Mouse (Mus musculus) forebrain, embryonic 11.5 days (tissue): Measurements from ENCODE around the gene Retnlb. TPM values are rescaled to one million over a fixed set of nuclear protein-coding genes. Genes with fewer than 3 reads are reported as not detected.

ENCODE experiments used
- ATAC-seq: fragments of 200-750 bp; cut with Nextera tagmentation; replicated peaks from 2 replicates; pipeline ENCODE4 v1.8.0; 2017; ENCODE audit warnings: moderate TSS enrichment; ENCODE audit not compliant: low FRiP score
- DNase-seq: peaks from one replicate; pipeline ENCODE4 v3.0.0-alpha.2; 2017; ENCODE audit warnings: low spot score
- H3K27ac ChIP-seq: fragments of 300-500 bp; sonication (generic); 2 replicates; pipeline ENCODE4 v1.5.1; 2014; ENCODE audit warnings: low read depth, low read length
- H3K27me3 ChIP-seq: fragments of 300-500 bp; sonication (generic); 2 replicates; pipeline ENCODE4 v1.6.1; 2014; ENCODE audit warnings: mild to moderate bottlenecking, low read length, mixed read lengths; ENCODE audit not compliant: control insufficient read depth, insufficient read depth
- H3K36me3 ChIP-seq: fragments of 300-500 bp; sonication (generic); 2 replicates; pipeline ENCODE4 v1.6.1; 2014; ENCODE audit warnings: mild to moderate bottlenecking, low read length, moderate library complexity, mixed read lengths; ENCODE audit not compliant: control insufficient read depth, insufficient read depth
- H3K4me1 ChIP-seq: fragments of 300-500 bp; sonication (generic); replicated peaks from 2 replicates; pipeline ENCODE4 v1.6.1; 2014; ENCODE audit warnings: low read length, mixed read lengths; ENCODE audit not compliant: control insufficient read depth, insufficient read depth
- H3K4me2 ChIP-seq: fragments of 300-500 bp; sonication (generic); 2 replicates; pipeline ENCODE4 v1.6.1; 2014; ENCODE audit warnings: low read depth, mild to moderate bottlenecking, low read length, moderate library complexity, mixed read lengths; ENCODE audit not compliant: severe bottlenecking
- H3K4me3 ChIP-seq: fragments of 300-500 bp; sonication (generic); 2 replicates; pipeline ENCODE4 v1.5.1; 2014; ENCODE audit warnings: low read depth, low read length
- H3K9ac ChIP-seq: fragments of 300-500 bp; sonication (generic); 2 replicates; pipeline ENCODE4 v1.6.1; 2014; ENCODE audit warnings: low read length
- H3K9me3 ChIP-seq: fragments of 300-500 bp; sonication (generic); 2 replicates; pipeline ENCODE4 v1.6.1; 2016; ENCODE audit warnings: low read length, mixed read lengths; ENCODE audit not compliant: control insufficient read depth
- WGBS: fragments of 180-500 bp; shearing (Covaris S2); extraction: QIAGEN DNeasy Blood & Tissue Kit; methylation state at CpG from one replicate; pipeline ENCODE4 v1.1.7; 2014; 5-methylcytosine and 5-hydroxymethylcytosine counted together
- polyA plus RNA-seq: library from polyadenylated mRNA; unstranded; fragments of >200 nt; fragmentation: Nextera tagmentation; extraction: Ambion mirVana; gene quantifications from 2 replicates; pipeline ENCODE4 v1.2.1, GENCODE M21; 2014

The Retnlb gene
- not detected in 2 replicates for polyA plus RNA-seq

GRCm38 (mm10) chr16:48816695-48817094, at the start of gene Retnlb:
TSS of gene Retnlb (plus strand) at chr16:48816856.
- 93% methylated on average over 2 of the region's 2 CpGs for WGBS
- Histone ChIP-seq H3K9me3 (no peaks in the 10 kb centered on the region), H3K4me3 (no peak within 1 kb of the TSS)

GRCm38 (mm10) chr16:48769183-48769582, 47.5 kb upstream of the Retnlb start:
- ATAC-seq (no peak), DNase-seq (no peak)
- no peak overlapping the region for H3K4me3 ChIP-seq
- WGBS, result 93% methylated on average over 3 of the region's 3 CpGs
- H3K9me3 ChIP-seq, result no peaks in the 10 kb centered on the region
- H3K4me1 ChIP-seq, result no peaks in the 10 kb centered on the region
- no peak overlapping the region for H3K9ac ChIP-seq
- no peak overlapping the region for H3K27ac ChIP-seq
- no peak overlapping the region for H3K4me2 ChIP-seq
- no peaks in the 10 kb centered on the region for H3K36me3 ChIP-seq
- no peaks in the 10 kb centered on the region for H3K27me3 ChIP-seq

More at GRCm38 (mm10) chr16:48816695-48817094, at the start of gene Retnlb:
- H3K4me1 ChIP-seq, result no peaks in the 10 kb centered on the region
- DNase-seq, result no peak
- no peak within 1 kb of the TSS for H3K9ac ChIP-seq
- no peak within 1 kb of the TSS for H3K4me2 ChIP-seq
- no peaks in the 10 kb centered on the region for H3K36me3 ChIP-seq
- ATAC-seq, result no peak
- H3K27me3 ChIP-seq, result no peaks in the 10 kb centered on the region
- no peak within 1 kb of the TSS for H3K27ac ChIP-seq

- no peak within 1 kb of the TSS for H3K4me3 ChIP-seq
- H3K27me3 ChIP-seq, result no peaks in the 10 kb centered on the region
- DNase-seq, result no peak
- no peak within 1 kb of the TSS for H3K9ac ChIP-seq
- H3K4me2 ChIP-seq, result no peak within 1 kb of the TSS
- 85% methylated on average over 3 of the region's 3 CpGs for WGBS
- H3K4me1 ChIP-seq, result no peaks in the 10 kb centered on the region
- H3K9me3 ChIP-seq, result no peaks in the 10 kb centered on the region
- H3K27ac ChIP-seq, result no peak within 1 kb of the TSS
- ATAC-seq, result no peak
- no peaks in the 10 kb centered on the region for H3K36me3 ChIP-seq
Observed at GRCm38 (mm10) chr16:48771971-48772445, 44.6 kb upstream of the Retnlb start, which contains the start of gene Trat1. TSS of gene Trat1 (minus strand) at chr16:48772021.

GRCm38 (mm10) chr16:48777254-48777653, 39.4 kb upstream of the Retnlb start:
- H3K4me1 ChIP-seq, result no peaks in the 10 kb centered on the region
- ATAC-seq (no peak), DNase-seq (no peak)
- H3K4me2 ChIP-seq, result no peak overlapping the region
- no peaks in the 10 kb centered on the region for H3K27me3 ChIP-seq
- no peaks in the 10 kb centered on the region for H3K9me3 ChIP-seq
- H3K9ac ChIP-seq, result no peak overlapping the region
- no peak overlapping the region for H3K4me3 ChIP-seq
- no peaks in the 10 kb centered on the region for H3K36me3 ChIP-seq
- 59% methylated on average over 2 of the region's 2 CpGs for whole genome bisulfite sequencing
- H3K27ac ChIP-seq, result no peak overlapping the region

GRCm38 (mm10) chr16:48786258-48786657, 30.4 kb upstream of the Retnlb start:
- ATAC-seq, result no peak
- H3K4me3 ChIP-seq, result no peak overlapping the region
- no peaks in the 10 kb centered on the region for H3K36me3 ChIP-seq
- H3K9ac ChIP-seq, result no peak overlapping the region
- H3K4me2 ChIP-seq, result no peak overlapping the region
- H3K27me3 ChIP-seq, result no peaks in the 10 kb centered on the region
- H3K9me3 ChIP-seq, result no peaks in the 10 kb centered on the region
- no peak overlapping the region for H3K27ac ChIP-seq
- no peaks in the 10 kb centered on the region for H3K4me1 ChIP-seq
- DNase-seq, result no peak
- 86% methylated on average over 3 of the region's 3 CpGs for WGBS

GRCm38 (mm10) chr16:48788704-48789185, 27.9 kb upstream of the Retnlb start:
- no peak for ATAC-seq
- H3K9me3 ChIP-seq, result no peaks in the 10 kb centered on the region
- no peak overlapping the region for H3K4me3 ChIP-seq
- no peak overlapping the region for H3K4me2 ChIP-seq
- DNase-seq, result no peak
- H3K4me1 ChIP-seq, result no peaks in the 10 kb centered on the region
- H3K27ac ChIP-seq, result no peak overlapping the region
- 87% methylated on average over 4 of the region's 4 CpGs for WGBS
- H3K36me3 ChIP-seq, result no peaks in the 10 kb centered on the region
- H3K9ac ChIP-seq, result no peak overlapping the region
- no peaks in the 10 kb centered on the region for H3K27me3 ChIP-seq

- ATAC-seq (no peak), DNase-seq (no peak)
- H3K27me3 ChIP-seq, result no peaks in the 10 kb centered on the region
- H3K4me2 ChIP-seq, result no peak overlapping the region
- no peak overlapping the region for H3K9ac ChIP-seq
- H3K9me3 ChIP-seq, result no peaks in the 10 kb centered on the region
- no peak overlapping the region for H3K27ac ChIP-seq
- H3K4me1 ChIP-seq, result no peaks in the 10 kb centered on the region
- WGBS, result 88% methylated on average over 3 of the region's 3 CpGs
- H3K36me3 ChIP-seq, result no peaks in the 10 kb centered on the region
- no peak overlapping the region for H3K4me3 ChIP-seq
Observed at GRCm38 (mm10) chr16:48798285-48798684, 18.4 kb upstream of the Retnlb start.

GRCm38 (mm10) chr16:48799470-48799869, 17.2 kb upstream of the Retnlb start:
- H3K27ac ChIP-seq, result no peak overlapping the region
- 89% methylated on average over 3 of the region's 3 CpGs for WGBS
- no peak overlapping the region for H3K9ac ChIP-seq
- no peaks in the 10 kb centered on the region for H3K36me3 ChIP-seq
- H3K4me1 ChIP-seq, result no peaks in the 10 kb centered on the region
- no peak overlapping the region for H3K4me2 ChIP-seq
- no peaks in the 10 kb centered on the region for H3K9me3 ChIP-seq
- DNase-seq, result no peak
- H3K27me3 ChIP-seq, result no peaks in the 10 kb centered on the region
- ATAC-seq, result no peak
- no peak overlapping the region for H3K4me3 ChIP-seq

GRCm38 (mm10) chr16:48800906-48801305, 15.8 kb upstream of the Retnlb start:
- WGBS, result 88% methylated on average over 2 of the region's 2 CpGs
- Histone ChIP-seq H3K9ac (no peak overlapping the region), H3K27me3 (no peaks in the 10 kb centered on the region), H3K4me3 (no peak overlapping the region), H3K4me1 (no peaks in the 10 kb centered on the region), H3K4me2 (no peak overlapping the region), H3K9me3 (no peaks in the 10 kb centered on the region), H3K27ac (no peak overlapping the region), H3K36me3 (no peaks in the 10 kb centered on the region)
- DNase-seq (no peak), ATAC-seq (no peak)
